Mouse (Mus musculus) forebrain, embryonic 15.5 days (tissue): ENCODE results near the gene Ddx31. TPM values are rescaled to one million over a fixed set of nuclear protein-coding genes. Genes with fewer than 3 reads are reported as not detected.

Experiments
- ATAC-seq: fragments of 200-750 bp; cut with Nextera tagmentation; replicated peaks from 2 replicates; pipeline ENCODE4 v1.8.0; 2017; ENCODE audit warnings: mild to moderate bottlenecking, moderate TSS enrichment, moderate library complexity
- H3K27ac ChIP-seq: fragments of 300-500 bp; sonication (generic); replicated peaks from 2 replicates; pipeline ENCODE4 v1.5.1; 2015; ENCODE audit warnings: mild to moderate bottlenecking, inconsistent platforms
- H3K27me3 ChIP-seq: fragments of 300-500 bp; sonication (generic); 2 replicates; pipeline ENCODE4 v1.6.1; 2015; ENCODE audit warnings: inconsistent platforms
- H3K36me3 ChIP-seq: fragments of 300-500 bp; sonication (generic); 2 replicates; pipeline ENCODE4 v1.6.1; 2015; ENCODE audit warnings: mild to moderate bottlenecking, inconsistent platforms
- H3K4me1 ChIP-seq: fragments of 300-500 bp; sonication (generic); 2 replicates; pipeline ENCODE4 v1.6.1; 2015; ENCODE audit warnings: inconsistent platforms
- H3K4me2 ChIP-seq: fragments of 300-500 bp; sonication (generic); replicated peaks from 2 replicates; pipeline ENCODE4 v1.6.1; 2015; ENCODE audit warnings: mild to moderate bottlenecking, inconsistent platforms
- H3K4me3 ChIP-seq: fragments of 300-500 bp; sonication (generic); 2 replicates; pipeline ENCODE4 v1.5.1; 2015; ENCODE audit warnings: mild to moderate bottlenecking, inconsistent platforms
- H3K9ac ChIP-seq: fragments of 300-500 bp; sonication (generic); replicated peaks from 2 replicates; pipeline ENCODE4 v1.6.1; 2015; ENCODE audit warnings: mild to moderate bottlenecking, inconsistent platforms
- H3K9me3 ChIP-seq: fragments of 300-500 bp; sonication (generic); 2 replicates; pipeline ENCODE4 v1.6.1; 2016; ENCODE audit warnings: inconsistent platforms
- WGBS: fragments of 180-500 bp; shearing (Covaris S2); methylation state at CpG from one replicate; pipeline ENCODE4 v1.1.7; 2015; ENCODE audit warnings: mixed read lengths; 5-methylcytosine and 5-hydroxymethylcytosine counted together
- polyA plus RNA-seq: library from polyadenylated mRNA; unstranded; fragments of >200 nt; fragmentation: Nextera tagmentation; extraction: Ambion mirVana; gene quantifications from 2 replicates; pipeline ENCODE4 v1.2.1, GENCODE M21; 2015

Ddx31 gene
- polyA plus RNA-seq, 1 experiment from 2014 or later: 17.2 TPM

DNA sequence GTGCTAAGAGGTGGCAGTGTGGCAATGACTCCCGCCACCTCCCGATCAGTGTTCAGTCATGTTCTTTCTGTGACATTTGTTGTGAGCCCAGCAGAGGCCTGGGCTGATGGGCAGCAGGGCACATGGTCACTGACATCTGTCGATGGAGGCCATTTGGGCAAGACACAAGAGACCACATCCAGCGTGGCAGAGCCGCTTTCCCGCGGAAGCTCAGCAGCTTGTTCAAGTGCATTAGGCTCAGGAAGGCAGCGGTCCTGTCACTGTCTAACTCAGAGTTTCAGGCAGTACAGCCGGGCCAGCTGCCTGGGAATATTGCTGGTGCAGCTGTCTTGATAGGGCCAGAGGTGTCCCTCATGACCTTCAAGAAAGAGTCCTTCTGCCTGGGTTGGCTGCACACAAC, 114.4 kb downstream of the Ddx31 start:
- no peaks in the 10 kb centered on the region for H3K36me3 ChIP-seq
- no peak overlapping the region for H3K9ac ChIP-seq
- no peaks in the 10 kb centered on the region for H3K27me3 ChIP-seq
- no peak overlapping the region for H3K4me2 ChIP-seq
- no peak for ATAC-seq
- H3K4me3 ChIP-seq: no peak overlapping the region
- no peak overlapping the region for H3K27ac ChIP-seq
- H3K4me1 ChIP-seq: no peaks in the 10 kb centered on the region
- H3K9me3 ChIP-seq: no peaks in the 10 kb centered on the region
- WGBS: 75% methylated on average over 9 of the region's 9 CpGs

Other genes with a start within 250 kb of the Ddx31 start
- gene Gfi1b, start 218.4 kb upstream of the Ddx31 start, polyA plus RNA-seq: not detected in 2 replicates
- 35.8 and 38.4 TPM in 2 replicates for gene Tsc1, start 199.2 kb upstream of the Ddx31 start, polyA plus RNA-seq
- gene Spaca9, start 140.7 kb upstream of the Ddx31 start, polyA plus RNA-seq: 1.5 and 1.8 TPM in 2 replicates
- 0.92 and 1.7 TPM in 2 replicates for gene Ak8, start 140.2 kb upstream of the Ddx31 start, polyA plus RNA-seq
- 21.8 and 23.1 TPM in 2 replicates for gene Gtf3c4, start within 50 bp of the Ddx31 start, polyA plus RNA-seq
- gene Barhl1, start 76.3 kb downstream of the Ddx31 start, polyA plus RNA-seq: 0.70 and 1.3 TPM in 2 replicates
- 0.26 TPM in 1 of 2 replicates, not detected in the other for gene Cfap77, start 214.7 kb downstream of the Ddx31 start, polyA plus RNA-seq
- gene Ttf1, start 219.9 kb downstream of the Ddx31 start, polyA plus RNA-seq: 9.0 and 10.5 TPM in 2 replicates